Mouse (Mus musculus): ENCODE measurements around the gene Cacna1d. TPM values are rescaled to one million over a fixed set of nuclear protein-coding genes. Genes with fewer than 3 reads are reported as not detected.

The Cacna1d gene
- 9.2 TPM for polyA plus RNA-seq (2014; fragmentation: Illumina TruSeq; extraction: RNeasy Lipid Tissue Mini Kit (QIAGEN cat#74804); ENCODE audit: low read depth, low replicate concordance)

GRCm38 (mm10) chr14:30491342-30491741, at the start of gene Cacna1d:
Cacna1d (minus strand) TSS chr14:30491455.

GRCm38 (mm10) chr14:30479361-30479948, 11.8 kb downstream of the Cacna1d start, which contains the start of gene Dcp1a:
Dcp1a (plus strand) TSS chr14:30479535.

GRCm38 (mm10) chr14:30008733-30009575, 482.3 kb downstream of the Cacna1d start, which contains the start of the genes Il17rb and Chdh:
Il17rb (minus strand) TSS chr14:30008896.
Chdh (plus strand) TSS chr14:30009023.

Other genes with a start within 250 kb of the Cacna1d start
- 11.3 TPM for gene Dcp1a, start 11.9 kb downstream of the Cacna1d start, polyA plus RNA-seq (2014; fragmentation: Illumina TruSeq; extraction: RNeasy Lipid Tissue Mini Kit (QIAGEN cat#74804); ENCODE audit: low read depth, low replicate concordance)
- gene Tkt, start 56.9 kb upstream of the Cacna1d start, polyA plus RNA-seq (2014; fragmentation: Illumina TruSeq; extraction: RNeasy Lipid Tissue Mini Kit (QIAGEN cat#74804); ENCODE audit: low read depth, low replicate concordance): 12.4 TPM
- 110 TPM for gene Prkcd, start 134.8 kb upstream of the Cacna1d start, polyA plus RNA-seq (2014; fragmentation: Illumina TruSeq; extraction: RNeasy Lipid Tissue Mini Kit (QIAGEN cat#74804); ENCODE audit: low read depth, low replicate concordance)
- gene Rft1, start 162.9 kb upstream of the Cacna1d start, polyA plus RNA-seq (2014; fragmentation: Illumina TruSeq; extraction: RNeasy Lipid Tissue Mini Kit (QIAGEN cat#74804); ENCODE audit: low read depth, low replicate concordance): 39.8 TPM
- 21.9 TPM for gene Sfmbt1, start 223.4 kb upstream of the Cacna1d start, polyA plus RNA-seq (2014; fragmentation: Illumina TruSeq; extraction: RNeasy Lipid Tissue Mini Kit (QIAGEN cat#74804); ENCODE audit: low read depth, low replicate concordance)